Mouse (Mus musculus): ENCODE data around the gene Adra1b. TPM values are rescaled to one million over a fixed set of nuclear protein-coding genes. Genes with fewer than 3 reads are reported as not detected.

Gene Adra1b
- 37.0 and 39.7 TPM in 2 replicates for total RNA-seq (2014; rRNA removed)
- polyA plus RNA-seq (2015; fragmentation: Nextera tagmentation; extraction: Ambion mirVana) = 19.8 and 21.1 TPM in 2 replicates

GRCm38 (mm10) chr11:43901051-43901654 is at the start of gene Adra1b:
TSS of gene Adra1b (minus strand) at chr11:43901210.
- H3K4me1 ChIP-seq (ENCODE audit: insufficient read depth, low read length) = no peaks in the 10 kb centered on the region
- no peak within 1 kb of the TSS for H3K4me3 ChIP-seq (ENCODE audit: low read length)
- H3K36me3 ChIP-seq (ENCODE audit: insufficient read depth, low read length) = no peaks in the 10 kb centered on the region
- no peaks in the 10 kb centered on the region for H3K27me3 ChIP-seq (ENCODE audit: insufficient read depth, low read length)
- no peak within 1 kb of the TSS for H3K27ac ChIP-seq
- TF ChIP-seq CTCF (IDR thresholded peaks at IDR 0.05; ENCODE audit: low read depth) = no peak
- no peak for ATAC-seq
- H3K9ac ChIP-seq (replicated peaks; ENCODE audit: low read length) = no peak within 1 kb of the TSS
- no peak for DNase-seq (ENCODE audit: low spot score)
- no peaks in the 10 kb centered on the region for H3K9me3 ChIP-seq (ENCODE audit: low read length)
- H3K4me2 ChIP-seq (ENCODE audit: low read depth, low read length) = no peak within 1 kb of the TSS
- WGBS = 84% methylated on average over 6 of the region's 6 CpGs

GRCm38 (mm10) chr11:43950274-43950673 is 49.3 kb upstream of the Adra1b start:
- no peak overlapping the region for H3K4me3 ChIP-seq (ENCODE audit: low read length)
- no peaks in the 10 kb centered on the region for H3K36me3 ChIP-seq (ENCODE audit: insufficient read depth, low read length)
- DNase-seq (ENCODE audit: low spot score) (no peak), ATAC-seq (no peak)
- 66% methylated on average over 1 of the region's 1 CpGs for WGBS
- no peak for TF ChIP-seq CTCF (IDR thresholded peaks at IDR 0.05; ENCODE audit: low read depth)
- no peak overlapping the region for H3K27ac ChIP-seq
- H3K9ac ChIP-seq (replicated peaks; ENCODE audit: low read length) = no peak overlapping the region
- no peaks in the 10 kb centered on the region for H3K4me1 ChIP-seq (ENCODE audit: insufficient read depth, low read length)
- no peak overlapping the region for H3K4me2 ChIP-seq (ENCODE audit: low read depth, low read length)
- no peaks in the 10 kb centered on the region for H3K9me3 ChIP-seq (ENCODE audit: low read length)
- no peaks in the 10 kb centered on the region for H3K27me3 ChIP-seq (ENCODE audit: insufficient read depth, low read length)

GRCm38 (mm10) chr11:43943781-43944180 is 42.8 kb upstream of the Adra1b start:
- DNase-seq (ENCODE audit: low spot score) = no peak
- no peak for TF ChIP-seq CTCF (IDR thresholded peaks at IDR 0.05; ENCODE audit: low read depth)
- WGBS = 73% methylated on average over 2 of the region's 2 CpGs
- no peaks in the 10 kb centered on the region for H3K36me3 ChIP-seq (ENCODE audit: insufficient read depth, low read length)
- no peak overlapping the region for H3K4me3 ChIP-seq (ENCODE audit: low read length)
- H3K27me3 ChIP-seq (ENCODE audit: insufficient read depth, low read length) = no peaks in the 10 kb centered on the region
- no peak overlapping the region for H3K4me2 ChIP-seq (ENCODE audit: low read depth, low read length)
- H3K4me1 ChIP-seq (ENCODE audit: insufficient read depth, low read length) = no peaks in the 10 kb centered on the region
- H3K9ac ChIP-seq (replicated peaks; ENCODE audit: low read length) = no peak overlapping the region
- H3K9me3 ChIP-seq (ENCODE audit: low read length) = no peaks in the 10 kb centered on the region
- no peak overlapping the region for H3K27ac ChIP-seq
- ATAC-seq = no peak

GRCm38 (mm10) chr11:43943167-43943566 is 42.2 kb upstream of the Adra1b start:
- no peak for DNase-seq (ENCODE audit: low spot score)
- Histone ChIP-seq H3K4me1 (ENCODE audit: insufficient read depth, low read length) (no peaks in the 10 kb centered on the region), H3K4me3 (ENCODE audit: low read length) (no peak overlapping the region), H3K9ac (replicated peaks; ENCODE audit: low read length) (no peak overlapping the region), H3K9me3 (ENCODE audit: low read length) (no peaks in the 10 kb centered on the region), H3K36me3 (ENCODE audit: insufficient read depth, low read length) (no peaks in the 10 kb centered on the region), H3K27me3 (ENCODE audit: insufficient read depth, low read length) (no peaks in the 10 kb centered on the region), H3K27ac (no peak overlapping the region), H3K4me2 (ENCODE audit: low read depth, low read length) (no peak overlapping the region)
- WGBS = 88% methylated on average over 1 of the region's 1 CpGs
- ATAC-seq = no peak
- no peak for TF ChIP-seq CTCF (IDR thresholded peaks at IDR 0.05; ENCODE audit: low read depth)

GRCm38 (mm10) chr11:43940501-43941202 is 39.6 kb upstream of the Adra1b start:
- WGBS = 82% methylated on average over 6 of the region's 6 CpGs
- H3K4me3 ChIP-seq (ENCODE audit: low read length) = no peak overlapping the region
- no peaks in the 10 kb centered on the region for H3K4me1 ChIP-seq (ENCODE audit: insufficient read depth, low read length)
- H3K27ac ChIP-seq = no peak overlapping the region
- H3K4me2 ChIP-seq (ENCODE audit: low read depth, low read length) = no peak overlapping the region
- no peak overlapping the region for H3K9ac ChIP-seq (replicated peaks; ENCODE audit: low read length)
- DNase-seq (ENCODE audit: low spot score) = no peak
- no peaks in the 10 kb centered on the region for H3K36me3 ChIP-seq (ENCODE audit: insufficient read depth, low read length)
- no peak for TF ChIP-seq CTCF (IDR thresholded peaks at IDR 0.05; ENCODE audit: low read depth)
- H3K27me3 ChIP-seq (ENCODE audit: insufficient read depth, low read length) = no peaks in the 10 kb centered on the region
- no peak for ATAC-seq
- H3K9me3 ChIP-seq (ENCODE audit: low read length) = no peaks in the 10 kb centered on the region

- Histone ChIP-seq H3K4me3 (ENCODE audit: low read length) (no peak overlapping the region), H3K27ac (no peak overlapping the region), H3K9me3 (ENCODE audit: low read length) (no peaks in the 10 kb centered on the region), H3K4me2 (ENCODE audit: low read depth, low read length) (no peak overlapping the region), H3K36me3 (ENCODE audit: insufficient read depth, low read length) (no peaks in the 10 kb centered on the region), H3K27me3 (ENCODE audit: insufficient read depth, low read length) (no peaks in the 10 kb centered on the region; the same call in 1 of the 2 replicates), H3K4me1 (ENCODE audit: insufficient read depth, low read length) (no peaks in the 10 kb centered on the region), H3K9ac (replicated peaks; ENCODE audit: low read length) (no peak overlapping the region)
- DNase-seq (ENCODE audit: low spot score) (no peak), ATAC-seq (no peak)
- no peak for TF ChIP-seq CTCF (IDR thresholded peaks at IDR 0.05; ENCODE audit: low read depth)
- 83% methylated on average over 2 of the region's 2 CpGs for WGBS
Observed at GRCm38 (mm10) chr11:43936023-43936422, 35.0 kb upstream of the Adra1b start.

GRCm38 (mm10) chr11:43933480-43933879 is 32.5 kb upstream of the Adra1b start:
- no peaks in the 10 kb centered on the region for H3K9me3 ChIP-seq (ENCODE audit: low read length)
- no peaks in the 10 kb centered on the region; the same call in 1 of the 2 replicates for H3K27me3 ChIP-seq (ENCODE audit: insufficient read depth, low read length)
- H3K4me1 ChIP-seq (ENCODE audit: insufficient read depth, low read length) = no peaks in the 10 kb centered on the region
- 75% methylated on average over 6 of the region's 6 CpGs for WGBS
- no peak for ATAC-seq
- DNase-seq (ENCODE audit: low spot score) = no peak
- no peak overlapping the region for H3K27ac ChIP-seq
- no peak for TF ChIP-seq CTCF (IDR thresholded peaks at IDR 0.05; ENCODE audit: low read depth)
- no peak overlapping the region for H3K9ac ChIP-seq (replicated peaks; ENCODE audit: low read length)
- H3K36me3 ChIP-seq (ENCODE audit: insufficient read depth, low read length) = no peaks in the 10 kb centered on the region
- H3K4me2 ChIP-seq (ENCODE audit: low read depth, low read length) = no peak overlapping the region
- H3K4me3 ChIP-seq (ENCODE audit: low read length) = no peak overlapping the region

All from hindbrain, postnatal 0 days (tissue).